Mouse (Mus musculus): ENCODE measurements around the gene Pde2a.

GRCm38 (mm10) chr7:101377741-101378262, 43.7 kb upstream of the Pde2a start:
- no peak for TF ChIP-seq POLR2A (IDR thresholded peaks at IDR 0.05; ENCODE audit: insufficient read length, low read depth)
- no peak for TF ChIP-seq TCF12 (IDR thresholded peaks at IDR 0.05; ENCODE audit: insufficient read depth, poor library complexity, severe bottlenecking)
- no peak for TF ChIP-seq E2F4 (IDR thresholded peaks at IDR 0.05; ENCODE audit: insufficient read depth)
- no peak for TF ChIP-seq USF1 (IDR thresholded peaks at IDR 0.05; ENCODE audit: low read depth)
- no peak for TF ChIP-seq REST (IDR thresholded peaks at IDR 0.05; ENCODE audit: insufficient read depth, insufficient read length)
- TF ChIP-seq POLR2AphosphoS2 (IDR thresholded peaks at IDR 0.05; ENCODE audit: insufficient read length, low read depth), result no peak
- TF ChIP-seq MAX (IDR thresholded peaks at IDR 0.05; ENCODE audit: low read depth), result no peak

All from myocyte (in vitro differentiated cells).